Mouse (Mus musculus): ENCODE data around the gene Pcmt1. TPM values are rescaled to one million over a fixed set of nuclear protein-coding genes. Genes with fewer than 3 reads are reported as not detected.

The Pcmt1 gene
- polyA plus RNA-seq, 1 experiment = 73.9 TPM

DNA sequence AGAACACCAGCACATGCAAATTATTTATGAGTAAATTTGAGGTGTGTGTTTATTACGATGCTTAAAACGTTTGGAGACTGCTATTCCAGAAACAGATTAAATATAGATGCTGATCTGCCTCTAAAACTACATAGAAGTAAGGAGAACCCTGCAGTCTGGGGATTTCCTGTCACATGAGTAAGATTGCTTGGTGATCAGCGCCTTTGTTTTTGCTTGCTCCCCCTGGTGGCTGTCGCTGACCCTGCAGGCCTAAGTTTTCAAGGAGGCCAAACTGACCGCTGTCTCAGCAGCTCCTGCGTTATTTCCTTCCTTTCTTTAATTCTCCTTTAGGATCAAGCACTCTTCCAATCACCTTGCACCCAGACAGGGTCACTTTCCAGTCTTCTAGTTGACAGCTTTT, 80.3 kb downstream of the Pcmt1 start:
- H3K36me3 ChIP-seq (ENCODE audit: control insufficient read depth, insufficient read depth, low read length, poor library complexity, severe bottlenecking) = peaks cover 3% of the 10 kb centered on the region; the same call in 1 of the 2 replicates
- H3K4me1 ChIP-seq (ENCODE audit: control insufficient read depth, insufficient read depth, low read length) = no peaks in the 10 kb centered on the region
- H3K27ac ChIP-seq (ENCODE audit: insufficient read depth, low read length) = no peak overlapping the region
- H3K4me3 ChIP-seq (ENCODE audit: low read depth, low read length) = no peak overlapping the region
- H3K27me3 ChIP-seq (ENCODE audit: control insufficient read depth, insufficient read depth, low read length, poor library complexity, severe bottlenecking) = no peaks in the 10 kb centered on the region
- TF ChIP-seq CTCF (IDR thresholded peaks at IDR 0.05; ENCODE audit: low read depth, low read length) (peak; percentile 88), EP300 (IDR thresholded peaks at IDR 0.05; ENCODE audit: insufficient read depth, low read depth, low read length) (no peak), POLR2A (IDR thresholded peaks at IDR 0.05; ENCODE audit: insufficient read depth, low read length) (no peak)
- H3K9ac ChIP-seq (ENCODE audit: low read depth, poor library complexity, severe bottlenecking) = no peak overlapping the region
- no peaks in the 10 kb centered on the region for H3K9me3 ChIP-seq (replicated peaks; ENCODE audit: control insufficient read depth, insufficient read depth, low read length, poor library complexity, severe bottlenecking)

GRCm38 (mm10) chr10:7598177-7598576, 82.8 kb downstream of the Pcmt1 start:
- Histone ChIP-seq H3K27ac (ENCODE audit: insufficient read depth, low read length) (no peak overlapping the region), H3K27me3 (ENCODE audit: control insufficient read depth, insufficient read depth, low read length, poor library complexity, severe bottlenecking) (no peaks in the 10 kb centered on the region), H3K4me3 (ENCODE audit: low read depth, low read length) (no peak overlapping the region), H3K9ac (ENCODE audit: low read depth, poor library complexity, severe bottlenecking) (no peak overlapping the region), H3K9me3 (replicated peaks; ENCODE audit: control insufficient read depth, insufficient read depth, low read length, poor library complexity, severe bottlenecking) (no peaks in the 10 kb centered on the region), H3K36me3 (ENCODE audit: control insufficient read depth, insufficient read depth, low read length, poor library complexity, severe bottlenecking) (no peaks in the 10 kb centered on the region), H3K4me1 (ENCODE audit: control insufficient read depth, insufficient read depth, low read length) (no peaks in the 10 kb centered on the region)
- no peak for TF ChIP-seq CTCF (IDR thresholded peaks at IDR 0.05; ENCODE audit: low read depth, low read length)
- no peak for TF ChIP-seq EP300 (IDR thresholded peaks at IDR 0.05; ENCODE audit: insufficient read depth, low read depth, low read length)
- no peak for TF ChIP-seq POLR2A (IDR thresholded peaks at IDR 0.05; ENCODE audit: insufficient read depth, low read length)

DNA sequence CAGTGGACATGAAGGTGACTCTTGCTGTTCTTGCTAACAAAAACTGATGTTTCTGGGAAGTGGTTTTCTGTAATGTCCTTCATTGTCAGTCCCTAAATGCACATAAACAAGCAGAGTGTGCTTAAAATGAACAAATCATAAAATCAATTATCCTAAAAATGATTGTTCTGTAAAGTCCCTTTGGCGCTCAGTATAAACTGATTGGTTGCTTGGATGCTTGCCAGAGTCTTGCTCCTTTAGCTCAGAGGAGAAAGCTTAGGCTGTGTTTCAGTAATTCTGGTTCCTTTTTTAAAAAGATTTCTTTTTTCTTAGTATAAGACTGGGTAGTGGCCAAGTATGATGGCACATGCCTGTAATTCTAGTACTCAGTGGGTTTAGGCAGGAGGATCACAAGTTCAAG, 84.7 kb downstream of the Pcmt1 start:
- Histone ChIP-seq H3K9me3 (replicated peaks; ENCODE audit: control insufficient read depth, insufficient read depth, low read length, poor library complexity, severe bottlenecking) (no peaks in the 10 kb centered on the region), H3K27ac (ENCODE audit: insufficient read depth, low read length) (no peak overlapping the region), H3K4me1 (ENCODE audit: control insufficient read depth, insufficient read depth, low read length) (peaks cover 4% of the 10 kb centered on the region), H3K4me3 (ENCODE audit: low read depth, low read length) (no peak overlapping the region), H3K9ac (ENCODE audit: low read depth, poor library complexity, severe bottlenecking) (no peak overlapping the region), H3K36me3 (ENCODE audit: control insufficient read depth, insufficient read depth, low read length, poor library complexity, severe bottlenecking) (no peaks in the 10 kb centered on the region), H3K27me3 (ENCODE audit: control insufficient read depth, insufficient read depth, low read length, poor library complexity, severe bottlenecking) (no peaks in the 10 kb centered on the region)
- no peak for TF ChIP-seq POLR2A (IDR thresholded peaks at IDR 0.05; ENCODE audit: insufficient read depth, low read length)
- no peak for TF ChIP-seq EP300 (IDR thresholded peaks at IDR 0.05; ENCODE audit: insufficient read depth, low read depth, low read length)
- TF ChIP-seq CTCF (IDR thresholded peaks at IDR 0.05; ENCODE audit: low read depth, low read length) = no peak

GRCm38 (mm10) chr10:7594797-7595196, 86.1 kb downstream of the Pcmt1 start:
- no peaks in the 10 kb centered on the region for H3K36me3 ChIP-seq (ENCODE audit: control insufficient read depth, insufficient read depth, low read length, poor library complexity, severe bottlenecking)
- no peak overlapping the region for H3K27ac ChIP-seq (ENCODE audit: insufficient read depth, low read length)
- H3K4me1 ChIP-seq (ENCODE audit: control insufficient read depth, insufficient read depth, low read length) = peaks cover 4% of the 10 kb centered on the region
- no peak overlapping the region for H3K9ac ChIP-seq (ENCODE audit: low read depth, poor library complexity, severe bottlenecking)
- no peaks in the 10 kb centered on the region for H3K27me3 ChIP-seq (ENCODE audit: control insufficient read depth, insufficient read depth, low read length, poor library complexity, severe bottlenecking)
- H3K4me3 ChIP-seq (ENCODE audit: low read depth, low read length) = no peak overlapping the region
- TF ChIP-seq EP300 (IDR thresholded peaks at IDR 0.05; ENCODE audit: insufficient read depth, low read depth, low read length) = no peak
- TF ChIP-seq CTCF (IDR thresholded peaks at IDR 0.05; ENCODE audit: low read depth, low read length) = no peak
- TF ChIP-seq POLR2A (IDR thresholded peaks at IDR 0.05; ENCODE audit: insufficient read depth, low read length) = no peak
- no peaks in the 10 kb centered on the region for H3K9me3 ChIP-seq (replicated peaks; ENCODE audit: control insufficient read depth, insufficient read depth, low read length, poor library complexity, severe bottlenecking)

- no peaks in the 10 kb centered on the region for H3K9me3 ChIP-seq (replicated peaks; ENCODE audit: control insufficient read depth, insufficient read depth, low read length, poor library complexity, severe bottlenecking)
- peak overlapping the region; percentile 87 for H3K9ac ChIP-seq (ENCODE audit: low read depth, poor library complexity, severe bottlenecking)
- H3K36me3 ChIP-seq (ENCODE audit: control insufficient read depth, insufficient read depth, low read length, poor library complexity, severe bottlenecking) = no peaks in the 10 kb centered on the region
- peak overlapping the region; percentile 94 for H3K4me3 ChIP-seq (ENCODE audit: low read depth, low read length)
- no peak overlapping the region for H3K27ac ChIP-seq (ENCODE audit: insufficient read depth, low read length)
- TF ChIP-seq EP300 (IDR thresholded peaks at IDR 0.05; ENCODE audit: insufficient read depth, low read depth, low read length) (no peak), POLR2A (IDR thresholded peaks at IDR 0.05; ENCODE audit: insufficient read depth, low read length) (no peak), CTCF (IDR thresholded peaks at IDR 0.05; ENCODE audit: low read depth, low read length) (no peak)
- no peaks in the 10 kb centered on the region for H3K27me3 ChIP-seq (ENCODE audit: control insufficient read depth, insufficient read depth, low read length, poor library complexity, severe bottlenecking)
- peaks cover 4% of the 10 kb centered on the region for H3K4me1 ChIP-seq (ENCODE audit: control insufficient read depth, insufficient read depth, low read length)
Observed at GRCm38 (mm10) chr10:7590792-7591191, 90.1 kb downstream of the Pcmt1 start.

DNA sequence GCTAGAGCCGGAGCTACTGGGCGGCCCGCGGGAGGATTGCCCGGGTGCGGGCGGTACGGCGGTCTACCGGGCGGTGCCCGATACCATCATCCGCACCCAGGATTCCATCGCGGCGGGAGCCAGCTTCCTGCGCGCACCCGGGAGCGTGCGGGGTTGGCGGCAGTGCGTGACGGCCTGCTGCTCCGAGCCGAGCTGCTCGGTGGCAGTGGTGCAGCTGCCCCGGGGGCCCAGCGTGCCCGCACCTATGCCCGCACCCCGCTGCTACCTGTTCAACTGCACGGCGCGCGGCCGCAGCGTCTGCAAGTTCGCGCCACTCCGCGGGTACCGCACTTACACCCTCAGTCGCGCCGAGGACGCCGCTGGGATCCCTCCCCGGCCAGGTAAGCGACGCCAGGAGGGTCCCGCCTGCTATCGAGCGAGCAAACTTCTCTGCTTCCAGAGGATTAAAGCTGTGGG, 90.7 kb downstream of the Pcmt1 start:
- no peaks in the 10 kb centered on the region for H3K9me3 ChIP-seq (replicated peaks; ENCODE audit: control insufficient read depth, insufficient read depth, low read length, poor library complexity, severe bottlenecking)
- H3K4me3 ChIP-seq (ENCODE audit: low read depth, low read length) = peak overlapping the region; percentile 94
- H3K36me3 ChIP-seq (ENCODE audit: control insufficient read depth, insufficient read depth, low read length, poor library complexity, severe bottlenecking) = no peaks in the 10 kb centered on the region
- H3K27ac ChIP-seq (ENCODE audit: insufficient read depth, low read length) = no peak overlapping the region
- peak overlapping the region; percentile 87 for H3K9ac ChIP-seq (ENCODE audit: low read depth, poor library complexity, severe bottlenecking)
- no peaks in the 10 kb centered on the region for H3K27me3 ChIP-seq (ENCODE audit: control insufficient read depth, insufficient read depth, low read length, poor library complexity, severe bottlenecking)
- H3K4me1 ChIP-seq (ENCODE audit: control insufficient read depth, insufficient read depth, low read length) = peaks cover 4% of the 10 kb centered on the region
- TF ChIP-seq POLR2A (IDR thresholded peaks at IDR 0.05; ENCODE audit: insufficient read depth, low read length) (no peak), EP300 (IDR thresholded peaks at IDR 0.05; ENCODE audit: insufficient read depth, low read depth, low read length) (no peak), CTCF (IDR thresholded peaks at IDR 0.05; ENCODE audit: low read depth, low read length) (no peak)
